Mouse (Mus musculus) right cerebral cortex, postnatal 4 days (tissue): Measurements from ENCODE around the gene Zfp85.
"Not testable (repeated sequence)": the region's sequence is repeated elsewhere in the genome, so short reads cannot be mapped to it uniquely, and the experiment has no call there.

Source experiments
- DNase-seq: peaks from one replicate; pipeline ENCODE4 v3.0.0-alpha.2; 2022

The Zfp85 gene

DNA sequence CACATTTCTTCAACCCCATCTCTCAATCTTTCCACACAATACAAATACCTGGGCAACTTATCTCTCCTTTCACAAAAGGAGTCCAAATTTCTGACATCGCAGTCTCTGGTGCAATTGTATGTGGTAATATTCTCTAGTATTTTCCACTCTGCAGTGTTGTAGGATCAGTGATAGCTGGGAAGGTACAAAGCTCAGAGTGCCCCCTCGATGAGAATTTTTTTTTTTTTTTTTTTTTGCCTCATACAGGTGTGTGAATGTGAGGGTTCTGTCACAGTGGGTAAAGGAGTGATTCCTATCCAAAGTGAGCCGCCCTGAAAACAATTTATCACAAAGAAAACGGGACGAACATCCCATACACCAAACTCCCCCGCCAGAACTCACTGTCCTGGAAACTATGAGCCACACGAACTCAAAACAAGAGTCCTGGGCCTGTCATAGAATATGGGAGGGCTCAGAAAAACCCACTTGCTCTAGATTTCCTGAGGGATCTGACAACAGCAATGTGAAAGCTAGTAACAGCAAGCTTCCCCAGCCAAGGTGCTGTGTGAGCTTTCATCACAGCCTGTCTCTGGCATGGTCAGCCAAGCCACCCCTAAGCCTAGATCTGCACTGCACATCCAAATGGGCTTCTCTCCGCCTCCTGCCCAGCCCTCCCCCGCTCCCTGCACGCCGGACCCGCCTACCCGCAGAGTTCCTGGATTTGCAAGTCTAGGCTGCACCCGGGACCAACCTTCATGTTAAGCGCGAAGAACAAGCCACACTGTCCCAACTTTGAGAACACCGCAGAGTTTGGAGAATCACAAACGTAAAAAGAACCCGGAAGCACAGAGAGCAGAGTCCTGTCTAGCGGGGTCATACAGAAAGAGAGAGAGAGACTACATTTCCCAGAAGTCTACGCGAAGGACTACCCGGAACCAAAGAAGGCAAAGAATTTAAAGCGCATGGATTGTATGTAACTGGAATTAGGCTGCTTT lies at the start of gene Zfp85:
TSS of gene Zfp85 (minus strand) at position 896 of the 974 bp plus-strand sequence.
- DNase-seq = peak; percentile 47

DNA sequence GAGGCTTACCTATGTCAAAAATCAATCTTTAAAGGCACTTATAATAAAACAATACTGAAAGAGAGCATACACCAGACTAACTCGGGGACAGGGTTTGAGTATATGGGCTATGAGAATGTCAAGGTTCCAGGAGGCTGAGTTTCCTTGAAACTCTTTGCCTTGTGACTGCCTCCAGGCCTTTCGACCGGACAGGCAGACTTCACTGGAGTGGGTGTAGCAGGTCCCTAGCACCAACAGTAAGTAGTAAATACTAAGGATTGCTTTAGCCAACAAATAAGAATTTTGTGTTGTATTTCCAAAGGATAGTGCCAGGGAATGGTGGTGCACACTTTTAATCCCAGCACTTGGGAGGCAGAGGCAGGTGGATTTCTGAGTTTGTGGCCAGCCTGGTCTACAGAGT lies 44.1 kb upstream of the Zfp85 start:
- DNase-seq = not testable (repeated sequence)

DNA sequence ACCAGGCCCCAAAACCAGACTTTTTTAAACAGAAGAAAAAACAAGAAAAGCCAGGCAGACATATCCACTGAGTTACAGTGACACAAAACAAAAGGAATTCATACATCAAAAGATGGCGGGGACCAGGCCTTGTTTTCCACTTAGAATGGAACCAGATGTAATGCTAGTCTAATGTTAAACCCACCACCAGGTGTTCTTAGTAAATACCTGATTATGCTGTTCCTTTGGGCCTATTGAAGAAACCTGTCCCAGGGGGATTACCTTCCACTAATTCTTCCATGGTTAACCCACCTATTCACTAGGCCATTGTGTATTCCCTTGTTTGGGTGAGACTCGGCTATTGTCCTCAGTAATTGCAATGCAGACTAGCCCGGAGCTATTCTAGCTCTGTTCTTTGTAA lies 43.6 kb upstream of the Zfp85 start:
- DNase-seq = no peak

DNA sequence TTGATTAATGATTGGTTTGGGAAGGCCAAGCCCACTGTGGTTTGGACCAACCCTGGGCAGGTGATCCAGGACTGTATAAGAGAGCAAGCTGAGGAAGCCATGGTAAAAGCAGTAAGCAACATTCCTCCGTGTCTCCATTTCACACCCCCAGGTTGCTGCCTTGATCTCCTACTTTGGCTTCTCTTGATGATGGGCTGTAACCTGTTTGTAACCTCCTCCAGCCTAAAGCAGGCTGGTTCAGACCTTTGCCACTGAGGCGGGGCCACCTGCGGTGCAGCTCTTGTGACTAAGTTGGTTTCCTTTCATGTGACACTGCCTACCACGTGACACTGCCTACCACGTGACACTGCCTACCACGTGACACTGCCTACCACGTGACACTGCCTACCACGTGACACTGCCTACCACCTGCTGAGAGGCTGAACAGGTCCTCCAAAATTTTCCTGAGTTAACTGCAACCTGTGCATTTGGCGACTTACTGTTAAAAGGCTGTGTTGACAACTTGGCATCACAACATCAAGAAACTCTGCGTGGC lies 37.0 kb upstream of the Zfp85 start:
- DNase-seq = no peak

DNA sequence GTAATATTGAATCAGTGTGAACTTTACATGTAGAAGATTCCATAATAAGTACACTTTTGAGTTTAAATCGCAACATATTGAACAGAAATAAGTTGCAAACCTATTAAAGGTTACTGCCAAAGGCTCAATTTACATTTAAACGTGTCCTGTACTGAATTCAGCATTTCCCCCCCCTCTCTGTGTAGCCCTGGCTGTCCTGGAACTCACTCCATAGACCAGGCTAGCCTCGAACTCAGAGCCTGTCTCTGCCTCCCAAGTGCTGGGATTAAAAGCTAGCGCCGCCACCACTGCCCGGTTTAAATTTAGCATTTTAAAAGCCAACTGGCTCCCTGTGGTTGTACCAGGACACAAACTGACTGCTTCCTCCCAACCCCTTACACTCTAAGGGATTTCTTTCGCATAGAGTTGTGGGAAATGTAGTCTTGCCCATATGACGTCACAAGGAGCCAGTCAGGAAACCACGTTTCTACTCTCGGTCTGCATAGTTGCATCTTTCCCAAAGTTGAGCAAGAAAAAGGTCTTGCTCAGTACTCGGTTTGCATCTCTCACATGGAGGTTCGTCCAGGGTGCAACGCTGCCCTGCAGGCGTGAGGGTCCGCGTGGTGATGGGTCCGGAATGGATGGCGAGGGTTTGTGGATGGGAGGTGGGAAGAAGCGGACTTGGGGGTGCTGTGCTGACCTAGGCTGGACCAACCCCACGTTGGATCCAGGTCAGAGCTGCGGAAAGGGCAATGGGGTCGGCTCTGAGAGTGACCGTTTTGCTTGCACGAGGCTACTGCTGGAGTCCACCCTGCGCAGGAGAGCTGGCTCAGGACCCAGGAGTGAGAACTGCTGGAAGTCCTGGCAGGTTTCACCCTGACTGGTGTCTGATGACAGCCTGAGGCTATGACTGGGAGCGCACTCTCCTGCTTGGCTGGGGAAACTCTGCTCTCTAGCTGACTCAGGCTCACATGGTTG lies 24.5 kb upstream of the Zfp85 start, which contains the start of gene Zfp493:
TSS of gene Zfp493 (plus strand) at position 429 of the 957 bp plus-strand sequence.
- DNase-seq = peak; percentile 21

DNA sequence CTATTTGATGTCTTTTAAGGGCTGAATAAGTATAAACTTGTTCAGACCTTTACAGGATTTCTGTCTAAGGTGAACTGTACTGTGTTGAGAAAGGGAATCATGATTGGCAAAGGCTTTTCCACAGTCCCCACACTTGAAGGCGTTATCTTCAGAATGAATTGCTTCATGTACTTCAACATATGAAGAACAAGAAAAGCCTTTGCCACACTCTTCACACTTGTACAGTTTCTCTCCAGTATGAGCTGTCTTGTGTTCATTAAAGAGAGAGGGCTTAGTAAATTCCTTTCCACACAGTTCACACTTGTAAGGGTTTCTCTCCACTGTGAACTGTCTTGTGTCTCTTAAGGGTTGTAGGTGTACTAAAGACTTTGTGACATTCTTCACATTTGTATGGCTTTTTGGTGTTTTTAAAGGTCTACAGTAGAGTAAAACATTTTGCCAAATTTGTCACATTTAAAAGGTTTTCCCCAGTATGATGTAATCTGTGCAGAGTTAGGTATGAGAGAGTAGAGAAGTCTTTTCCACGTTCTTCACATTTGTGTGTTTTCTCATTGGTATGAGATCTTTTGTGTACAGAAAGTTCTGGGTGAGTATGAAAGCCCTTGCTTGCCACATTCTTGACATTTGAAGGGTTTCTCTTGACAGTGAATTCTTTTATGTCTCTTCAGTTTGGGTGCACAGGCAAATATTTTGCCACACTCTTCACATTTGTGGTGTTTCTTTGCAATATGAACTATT lies 8.2 kb upstream of the Zfp85 start:
- no peak for DNase-seq

DNA sequence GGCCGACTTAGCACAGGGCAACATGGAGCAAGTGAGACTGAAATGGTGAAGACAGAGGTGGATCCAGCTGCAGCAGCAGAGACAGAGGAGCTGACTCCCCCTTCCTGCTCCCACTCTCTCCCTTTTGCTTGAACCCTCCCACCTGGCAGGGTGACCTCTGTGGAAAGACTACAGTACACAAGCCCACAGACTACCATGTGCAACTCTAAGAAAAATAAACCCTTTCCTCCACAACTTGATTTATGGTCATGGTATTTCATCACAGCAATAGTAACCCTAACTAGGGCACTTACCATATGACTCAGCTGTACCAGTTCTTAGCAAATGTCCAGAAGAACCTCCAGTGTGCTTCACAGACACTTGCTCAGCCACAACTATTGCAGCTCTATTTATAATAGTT lies 4.9 kb upstream of the Zfp85 start:
- no peak for DNase-seq

DNA sequence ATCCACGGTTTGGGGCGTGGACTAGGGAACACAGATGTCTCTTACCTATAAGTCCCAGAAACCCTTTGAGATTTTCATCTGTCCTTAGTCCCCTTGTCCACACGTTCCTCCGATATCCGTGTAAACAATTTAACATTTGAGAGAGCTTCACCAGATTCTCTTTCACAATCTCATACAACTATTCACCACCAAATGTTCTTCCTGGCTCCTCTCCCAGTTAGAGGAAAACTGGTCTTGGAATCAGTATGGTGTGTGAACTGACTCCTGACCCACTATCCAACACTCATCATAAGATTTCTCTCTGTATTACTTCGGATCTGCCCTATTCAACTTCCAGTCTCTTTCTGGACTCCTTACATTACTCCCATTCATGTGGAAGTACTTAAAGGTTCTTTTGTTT lies 733 bp upstream of the Zfp85 start:
- no peak for DNase-seq

DNA sequence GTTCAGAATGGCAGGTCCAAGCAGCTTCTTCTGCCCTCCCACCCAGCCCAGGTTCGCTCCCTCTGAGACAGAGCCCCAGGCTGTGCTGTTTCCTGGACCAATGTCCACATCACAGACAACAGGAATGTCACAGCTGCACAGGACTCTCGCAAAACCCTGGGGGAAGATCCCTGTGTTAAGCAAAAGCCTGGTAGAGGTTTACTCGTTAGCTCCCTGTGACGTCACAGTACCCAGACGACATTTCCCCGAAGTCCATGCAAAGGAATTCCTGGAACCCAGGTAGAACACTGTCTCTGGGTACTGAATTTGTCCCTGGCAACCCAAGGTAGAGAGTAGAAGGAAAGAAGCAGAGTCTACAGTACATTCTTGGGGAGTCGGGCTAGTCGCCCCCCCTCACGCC lies 11.1 kb downstream of the Zfp85 start:
- DNase-seq = no peak

DNA sequence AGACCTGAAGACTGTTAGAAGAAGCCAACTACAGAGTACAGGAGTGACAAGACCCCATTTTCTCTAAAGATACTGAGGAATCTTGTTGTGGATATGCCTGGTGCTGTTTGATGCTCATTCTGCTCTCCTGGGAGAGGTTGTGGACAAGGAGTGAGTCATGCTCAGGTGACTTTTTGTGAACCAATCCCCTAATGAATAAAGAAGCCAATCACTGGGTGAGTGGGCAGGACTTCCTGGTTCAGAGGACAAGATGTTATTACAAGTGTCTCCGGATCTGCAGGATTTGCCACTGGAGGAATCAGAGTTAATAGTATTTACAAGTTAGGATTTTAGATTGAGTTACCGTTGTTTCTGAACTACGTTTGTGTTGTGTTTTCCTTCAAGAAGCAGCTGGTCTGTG lies 12.1 kb downstream of the Zfp85 start:
- no peak for DNase-seq

DNA sequence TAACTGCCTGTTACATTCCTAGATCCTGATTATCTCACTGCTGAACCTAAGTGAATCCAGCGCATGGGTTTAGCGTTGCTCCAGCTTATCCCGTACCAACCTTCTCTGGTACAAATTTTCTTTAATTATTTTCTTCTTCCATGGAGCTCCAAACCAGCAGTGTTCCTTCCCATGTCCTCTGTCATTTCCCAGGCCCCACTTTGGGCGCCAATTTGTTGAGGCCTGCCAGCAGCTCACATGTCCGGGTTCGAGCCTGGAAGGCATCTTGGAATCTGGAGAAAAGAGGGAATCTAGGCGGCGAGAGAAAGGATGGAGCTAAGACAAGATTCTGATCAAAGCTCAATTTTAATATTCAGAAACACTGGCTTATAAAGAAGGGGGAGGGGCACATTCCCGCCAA lies 20.6 kb downstream of the Zfp85 start:
- not testable (repeated sequence) for DNase-seq

DNA sequence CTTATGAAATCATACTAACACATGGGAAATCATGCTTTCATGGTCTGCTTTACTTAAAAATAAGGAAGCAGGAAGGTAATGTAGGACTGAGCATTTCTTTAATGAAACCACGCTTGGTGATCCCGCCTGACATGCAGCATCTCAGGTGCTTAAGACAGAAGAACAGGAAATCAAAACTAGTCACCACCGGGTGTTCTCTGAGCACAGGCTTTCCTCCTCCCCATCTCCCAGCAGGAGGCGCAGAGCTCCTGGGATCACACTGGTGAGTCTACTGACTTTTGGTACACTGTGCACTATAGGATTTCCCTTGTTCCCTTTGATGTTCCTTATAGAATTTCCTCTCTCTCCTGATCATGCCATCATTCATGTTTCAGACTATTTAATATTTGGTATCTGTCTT lies 25.6 kb downstream of the Zfp85 start:
- DNase-seq = peak; percentile 39

DNA sequence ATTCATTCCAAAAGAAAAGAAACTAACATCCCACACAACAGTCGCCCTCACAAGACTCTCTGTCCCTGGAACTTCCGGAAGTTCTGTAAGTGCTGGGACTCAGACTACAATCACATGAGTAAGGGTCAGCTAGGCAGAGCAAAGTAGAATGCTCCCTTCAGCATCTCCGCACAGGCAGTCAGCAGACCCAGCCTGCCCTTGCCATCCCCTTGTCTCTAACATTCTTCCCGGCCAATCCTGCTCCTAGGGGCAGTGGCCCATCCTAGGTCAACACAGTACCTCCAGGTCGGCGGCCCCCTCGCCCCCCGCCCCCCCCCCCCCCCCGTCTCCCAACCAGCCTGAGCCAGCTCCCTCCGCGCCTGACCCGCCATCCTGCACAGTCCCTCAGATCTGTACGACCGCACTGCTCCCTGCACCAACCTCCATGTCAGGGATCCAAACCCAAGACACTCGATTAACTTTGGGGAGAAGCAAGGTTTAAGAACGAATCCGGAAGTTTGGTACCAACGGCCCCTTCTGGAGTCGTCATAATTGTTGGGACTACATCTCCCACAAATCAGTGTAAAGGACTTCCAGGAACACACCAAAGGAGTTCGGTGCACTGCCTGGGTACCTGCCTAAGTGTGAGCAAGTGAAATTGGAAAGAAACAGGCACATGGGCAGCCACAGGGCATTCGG lies 26.2 kb downstream of the Zfp85 start, which contains the start of gene Zfp65:
TSS of gene Zfp65 (minus strand) at position 533 of the 678 bp plus-strand sequence.
- DNase-seq = peak; percentile 38

DNA sequence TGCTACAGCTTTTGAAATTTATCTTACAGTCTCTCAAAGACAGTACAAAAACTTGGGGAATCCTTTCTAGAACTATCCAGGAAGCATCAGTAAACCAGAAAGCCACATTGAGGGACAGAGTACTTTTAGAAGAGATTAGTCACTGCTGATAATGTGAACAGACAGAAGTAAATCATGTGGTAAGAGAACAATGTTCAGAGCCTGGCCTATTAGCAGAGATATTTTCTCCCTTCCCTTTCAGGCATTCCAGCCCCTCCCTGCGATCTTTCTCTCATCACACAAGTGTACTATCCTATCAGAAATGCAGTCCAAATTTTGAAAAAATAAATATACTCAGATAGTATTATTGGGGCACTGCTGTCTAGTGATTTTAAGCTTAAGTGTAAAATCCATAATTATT lies 26.9 kb downstream of the Zfp85 start:
- no peak for DNase-seq

DNA sequence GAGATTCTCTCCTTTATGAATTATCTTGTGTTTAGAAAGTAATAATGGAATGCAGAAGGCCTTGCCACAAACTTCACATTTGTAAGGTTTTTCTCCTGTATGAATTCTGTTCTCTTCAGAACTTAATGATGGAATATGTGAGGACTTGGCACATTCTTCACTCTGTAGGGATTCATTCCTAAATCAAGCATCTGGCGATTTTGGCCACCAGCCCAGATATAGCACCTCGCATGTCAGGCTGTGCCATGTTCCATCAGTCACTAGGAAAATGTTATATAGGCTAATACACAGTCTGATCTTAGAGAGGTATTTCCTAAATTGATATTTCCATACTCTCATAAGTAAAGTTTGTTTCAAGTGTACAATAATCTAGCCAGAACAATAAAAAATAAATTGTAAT lies 29.7 kb downstream of the Zfp85 start:
- not testable (repeated sequence) for DNase-seq

DNA sequence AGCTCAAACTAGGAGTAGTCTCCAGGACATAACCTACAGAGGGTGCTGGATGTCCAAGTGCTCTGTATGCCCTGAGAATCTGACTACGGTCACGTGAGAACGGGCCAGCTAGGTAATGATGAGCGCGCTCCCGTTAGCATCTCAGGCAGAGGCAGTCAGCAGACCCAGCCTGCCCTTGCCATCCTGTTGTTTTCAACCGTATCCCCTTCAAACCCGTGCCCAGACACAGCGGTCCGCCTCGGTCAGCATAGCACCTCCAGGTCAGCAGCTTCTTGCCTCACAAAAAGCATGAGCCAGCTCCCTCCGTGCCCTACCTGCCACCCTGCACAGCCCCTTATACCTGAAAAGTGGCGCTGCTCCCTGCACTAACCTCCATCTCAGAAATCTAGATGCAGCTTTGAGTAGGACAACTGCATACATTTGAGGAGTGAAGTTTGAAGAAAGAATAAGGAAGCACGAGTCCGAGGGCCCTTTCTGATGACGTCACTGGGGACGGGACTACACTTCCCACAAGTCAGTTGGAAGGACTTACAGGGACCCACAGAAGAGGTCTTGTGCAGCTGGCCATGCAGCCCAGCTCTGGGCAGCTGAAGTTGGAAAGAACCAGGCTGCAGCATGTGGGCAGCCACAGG lies 31.1 kb downstream of the Zfp85 start:
- DNase-seq = peak; percentile 78
